Mouse (Mus musculus) embryonic facial prominence, embryonic 11.5 days (tissue): ENCODE measurements around the gene Ndufa3. TPM values are rescaled to one million over a fixed set of nuclear protein-coding genes. Genes with fewer than 3 reads are reported as not detected.

Experiments used
- ATAC-seq: fragments of 200-750 bp; cut with Nextera tagmentation; replicated peaks from 2 replicates; pipeline ENCODE4 v1.8.0; 2017; ENCODE audit warnings: low read depth; ENCODE audit not compliant: insufficient number of reproducible peaks, low FRiP score, low TSS enrichment
- DNase-seq: peaks from one replicate; pipeline ENCODE4 v3.0.0-alpha.2; 2015; ENCODE audit warnings: low spot score
- H3K27ac ChIP-seq: fragments of 300-500 bp; sonication (generic); replicated peaks from 2 replicates; pipeline ENCODE4 v1.5.1; 2014; ENCODE audit warnings: mild to moderate bottlenecking, low read depth, low read length, control low read depth
- H3K27me3 ChIP-seq: fragments of 300-500 bp; sonication (generic); 2 replicates; pipeline ENCODE4 v1.6.1; 2014; ENCODE audit warnings: mild to moderate bottlenecking, low read length, moderate library complexity, mixed read lengths; ENCODE audit not compliant: control insufficient read depth, insufficient read depth
- H3K36me3 ChIP-seq: fragments of 300-500 bp; sonication (generic); replicated peaks from 2 replicates; pipeline ENCODE4 v1.6.1; 2014; ENCODE audit warnings: low read depth, mild to moderate bottlenecking, low read length, moderate library complexity, mixed read lengths; ENCODE audit not compliant: control insufficient read depth, insufficient read depth
- H3K4me1 ChIP-seq: fragments of 300-500 bp; sonication (generic); 2 replicates; pipeline ENCODE4 v1.6.1; 2014; ENCODE audit warnings: low read length, mixed read lengths; ENCODE audit not compliant: control insufficient read depth, insufficient read depth
- H3K4me2 ChIP-seq: fragments of 300-500 bp; sonication (generic); 2 replicates; pipeline ENCODE4 v1.6.1; 2014; ENCODE audit warnings: low read depth, mild to moderate bottlenecking, control low read depth, low read length, moderate library complexity
- H3K4me3 ChIP-seq: fragments of 300-500 bp; sonication (generic); 2 replicates; pipeline ENCODE4 v1.5.1; 2014; ENCODE audit warnings: low read depth, low read length, control low read depth
- H3K9ac ChIP-seq: fragments of 300-500 bp; sonication (generic); replicated peaks from 2 replicates; pipeline ENCODE4 v1.6.1; 2014; ENCODE audit warnings: mild to moderate bottlenecking, control low read depth, low read length
- H3K9me3 ChIP-seq: fragments of 300-500 bp; sonication (generic); replicated peaks from 2 replicates; pipeline ENCODE4 v1.6.1; 2016; ENCODE audit warnings: mild to moderate bottlenecking, low read length, inconsistent platforms, mixed read lengths; ENCODE audit not compliant: control insufficient read depth
- WGBS: fragments of 180-500 bp; shearing (Covaris S2); extraction: QIAGEN DNeasy Blood & Tissue Kit; methylation state at CpG from one replicate; pipeline ENCODE4 v1.1.7; 2014; 5-methylcytosine and 5-hydroxymethylcytosine counted together
- microRNA-seq: library from miRNA; unstranded; fragments of <30 nt; microRNA quantifications from one replicate; pipeline ENCODE4, GENCODE M21; 2016; ENCODE audit warnings: borderline number of aligned reads
- polyA plus RNA-seq: library from polyadenylated mRNA; unstranded; fragments of >200 nt; fragmentation: Nextera tagmentation; extraction: Ambion mirVana; gene quantifications from 2 replicates; pipeline ENCODE4 v1.2.1, GENCODE M21; 2014

Gene Ndufa3
- polyA plus RNA-seq, 1 experiment from 2014 or later, result 296 TPM

- ATAC-seq, result peak; percentile 25
Measured at GRCm38 (mm10) chr7:3664524-3665214, 47.5 kb downstream of the Ndufa3 start.

GRCm38 (mm10) chr7:3665215-3666114 lies 48.3 kb downstream of the Ndufa3 start, which contains the start of gene Leng1:
Gene Leng1 (minus strand): TSS chr7:3665840.
- no peaks in the 10 kb centered on the region for H3K9me3 ChIP-seq
- peaks cover 3% of the 10 kb centered on the region; the same call in 1 of the 2 replicates for H3K36me3 ChIP-seq
- no peaks in the 10 kb centered on the region; the same call in 1 of the 2 replicates for H3K4me1 ChIP-seq
- peak within 1 kb of the TSS; percentile 65 for H3K4me2 ChIP-seq
- peak within 1 kb of the TSS; percentile 63 for H3K27ac ChIP-seq
- peak within 1 kb of the TSS; percentile 64 for H3K4me3 ChIP-seq
- no peaks in the 10 kb centered on the region for H3K27me3 ChIP-seq
- 4% methylated on average over 44 of the region's 45 CpGs for WGBS
- H3K9ac ChIP-seq, result peak within 1 kb of the TSS; percentile 77
- peak; percentile 99 for ATAC-seq
- DNase-seq, result peak; percentile 97

More at GRCm38 (mm10) chr7:3664524-3665214, 47.5 kb downstream of the Ndufa3 start:
- Histone ChIP-seq H3K27ac (peak overlapping the region; percentile 63; the same call in 1 of the 2 replicates), H3K9me3 (no peaks in the 10 kb centered on the region), H3K27me3 (no peaks in the 10 kb centered on the region), H3K36me3 (peaks cover 7% of the 10 kb centered on the region), H3K4me3 (peak overlapping the region; percentile 64), H3K4me1 (no peaks in the 10 kb centered on the region; the same call in 1 of the 2 replicates), H3K4me2 (peak overlapping the region; percentile 65), H3K9ac (peak overlapping the region; percentile 77)
- WGBS, result 33% methylated on average over 15 of the region's 15 CpGs
- peak; percentile 31 for DNase-seq

- ATAC-seq, result no peak
- no peaks in the 10 kb centered on the region; the same call in 1 of the 2 replicates for H3K4me1 ChIP-seq
- DNase-seq, result no peak
- H3K36me3 ChIP-seq, result no peaks in the 10 kb centered on the region; the same call in 1 of the 2 replicates
- H3K4me3 ChIP-seq, result no peak overlapping the region
- no peak overlapping the region; the same call in 1 of the 2 replicates for H3K9ac ChIP-seq
- 16% methylated on average over 14 of the region's 14 CpGs for WGBS
- H3K9me3 ChIP-seq, result no peaks in the 10 kb centered on the region
- H3K27me3 ChIP-seq, result no peaks in the 10 kb centered on the region
- H3K4me2 ChIP-seq, result no peak overlapping the region
- no peak overlapping the region for H3K27ac ChIP-seq
Measured at GRCm38 (mm10) chr7:3666921-3667391, 49.8 kb downstream of the Ndufa3 start.

Small RNA genes lying within 50 kb of the gene (microRNA-seq; reads per million reads assigned to microRNA genes)
- not detected for gene Gm25100
- gene Mir3572, result 3.8 reads per million

Other genes with a start within 250 kb of the Ndufa3 start
- 4.7 and 6.5 TPM in 2 replicates for gene Cacng8, start 226.7 kb upstream of the Ndufa3 start, polyA plus RNA-seq
- 0.34 TPM in 1 of 2 replicates, not detected in the other for gene Cacng6, start 193.2 kb upstream of the Ndufa3 start, polyA plus RNA-seq
- gene Tarm1, start 114.7 kb upstream of the Ndufa3 start, polyA plus RNA-seq, result not detected in 2 replicates
- 0.11 and 0.20 TPM in 2 replicates for gene Oscar, start 1.2 kb upstream of the Ndufa3 start, polyA plus RNA-seq
- gene Tfpt, start 12.6 kb downstream of the Ndufa3 start, polyA plus RNA-seq, result 29.0 and 30.7 TPM in 2 replicates
- gene Prpf31, start 12.6 kb downstream of the Ndufa3 start, polyA plus RNA-seq, result 142 and 151 TPM in 2 replicates
- 57.4 and 63.9 TPM in 2 replicates for gene Cnot3, start 27.9 kb downstream of the Ndufa3 start, polyA plus RNA-seq
- 15.3 and 16.5 TPM in 2 replicates for gene Leng1, start 48.5 kb downstream of the Ndufa3 start, polyA plus RNA-seq
- gene Tmc4, start 60.2 kb downstream of the Ndufa3 start, polyA plus RNA-seq, result 3.9 and 4.3 TPM in 2 replicates
- 257 and 283 TPM in 2 replicates for gene Tsen34, start 75.5 kb downstream of the Ndufa3 start, polyA plus RNA-seq
- 27.6 and 28.4 TPM in 2 replicates for gene Mboat7, start 76.2 kb downstream of the Ndufa3 start, polyA plus RNA-seq
- 1,406 and 1,416 TPM in 2 replicates for gene Rps9, start 86.6 kb downstream of the Ndufa3 start, polyA plus RNA-seq
- 0.10 and 0.17 TPM in 2 replicates for gene Pirb, start 103.0 kb downstream of the Ndufa3 start, polyA plus RNA-seq
- gene Gm15448, start 208.3 kb downstream of the Ndufa3 start, polyA plus RNA-seq, result not detected in 2 replicates
- 0.13 TPM in 1 of 2 replicates, not detected in the other for gene Pira2, start 227.7 kb downstream of the Ndufa3 start, polyA plus RNA-seq